Mouse (Mus musculus): ENCODE measurements around the gene Hmgb1.
A peak's percentile ranks its signal among the peaks of the same experiment; 100 is the strongest.

Gene Hmgb1

DNA sequence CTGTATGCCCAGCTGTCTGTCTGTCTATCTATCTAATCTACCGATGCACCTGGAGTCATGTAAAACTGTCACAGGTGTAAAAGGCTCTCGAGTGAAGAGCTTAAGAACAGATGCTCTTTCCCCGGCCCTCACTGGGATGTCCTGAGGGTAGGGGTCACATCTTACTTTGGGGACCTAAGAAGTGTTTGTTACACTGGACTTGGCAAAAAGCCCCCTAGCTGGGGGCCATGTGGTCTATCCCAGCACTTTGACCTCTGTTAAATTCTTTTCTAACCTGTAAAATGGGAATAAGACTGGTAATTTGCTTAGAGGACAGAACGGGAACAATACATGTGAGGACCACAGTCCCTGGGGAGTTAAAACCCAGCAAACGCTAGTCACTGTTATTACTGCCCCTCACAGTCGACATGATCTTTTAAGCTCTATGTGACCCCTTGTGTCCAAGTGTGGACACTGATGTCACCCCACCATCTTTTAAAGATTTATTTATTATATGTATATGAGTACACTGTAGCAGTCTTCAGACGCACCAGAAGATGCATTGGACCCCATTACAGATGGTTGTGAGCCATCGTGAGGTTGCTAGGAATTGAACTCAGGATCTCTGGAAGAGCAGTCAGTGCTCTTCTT lies 80.1 kb downstream of the Hmgb1 start:
- DNase-seq (ENCODE audit: low read depth, low spot score), result no peak

DNA sequence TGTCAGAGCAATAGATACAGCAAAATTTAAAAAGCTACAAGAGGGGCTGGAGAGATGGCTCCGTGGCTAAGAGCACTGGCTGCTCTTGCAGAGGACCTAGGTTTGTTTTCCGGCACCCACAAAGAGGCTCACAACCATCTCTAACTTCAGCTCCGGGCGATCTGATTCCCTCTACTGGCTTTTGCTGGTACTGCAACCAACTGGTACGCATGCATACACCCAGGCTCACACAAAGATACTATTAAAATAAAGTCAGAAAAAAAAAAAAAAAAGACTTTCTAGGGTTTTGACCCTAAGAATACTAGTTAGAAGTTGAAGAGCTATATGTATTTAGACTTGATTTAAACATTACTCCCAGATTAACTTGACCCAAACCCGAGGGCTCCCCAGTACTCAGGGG lies 82.4 kb downstream of the Hmgb1 start:
- no peak for DNase-seq (ENCODE audit: low read depth, low spot score)

DNA sequence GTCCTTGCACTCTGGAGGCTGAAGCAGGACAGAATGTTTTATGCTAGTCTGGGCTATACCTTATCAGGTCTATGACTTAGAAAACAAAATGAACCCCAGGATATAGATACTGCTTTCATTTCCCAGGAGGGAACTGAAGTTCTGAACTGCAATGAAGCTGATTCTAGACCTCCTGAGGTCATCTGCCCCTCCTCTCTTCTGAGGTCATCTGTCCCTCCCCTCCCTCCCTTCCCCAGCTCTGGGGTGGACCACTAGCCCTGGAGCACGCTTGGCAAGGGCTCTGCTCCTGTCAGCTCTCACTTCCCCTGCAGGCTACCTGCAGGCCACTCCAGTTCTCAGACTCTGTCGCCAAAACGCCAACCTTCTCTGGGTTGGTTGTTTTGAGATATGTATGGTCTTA lies 84.2 kb downstream of the Hmgb1 start:
- no peak for DNase-seq (ENCODE audit: low read depth, low spot score)

DNA sequence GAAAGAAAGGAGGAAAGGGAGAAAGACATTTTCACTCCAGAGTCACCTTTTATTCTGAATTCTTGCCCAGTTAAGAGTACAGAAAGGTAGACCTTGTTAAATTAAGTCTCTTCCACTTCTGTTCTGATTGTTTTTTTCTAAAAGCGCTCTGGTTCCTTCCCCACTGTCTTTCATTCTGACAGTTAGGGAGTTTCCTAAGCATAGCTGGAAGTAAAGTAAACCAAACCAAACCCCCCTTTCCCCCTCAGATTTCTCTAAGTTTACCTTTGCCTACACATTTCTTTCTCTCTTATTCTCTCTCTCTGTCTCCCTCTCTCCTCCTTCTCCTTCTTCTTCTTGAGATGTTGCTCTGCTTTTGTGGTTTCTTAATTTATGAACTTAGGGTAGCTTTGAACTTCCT lies 85.3 kb downstream of the Hmgb1 start:
- DNase-seq (ENCODE audit: low read depth, low spot score), result no peak

DNA sequence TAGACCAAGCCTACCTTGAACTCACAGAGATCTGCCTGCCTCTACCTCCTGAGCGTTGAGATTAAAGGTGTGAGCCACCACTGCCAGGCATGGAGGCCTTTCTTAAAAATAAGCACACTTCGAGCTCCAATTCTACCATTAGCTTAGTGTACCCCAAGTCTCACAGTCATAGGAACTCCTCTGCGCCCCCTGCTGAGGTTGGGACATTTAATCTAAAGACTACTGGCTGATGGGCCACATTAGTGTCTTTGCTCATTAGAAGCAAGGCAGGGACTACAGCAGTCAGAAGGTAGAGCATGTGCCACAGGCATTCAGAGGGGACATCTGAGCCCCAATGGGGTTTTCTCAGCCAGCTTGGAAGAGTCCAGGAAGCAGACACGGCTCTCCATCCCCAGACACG lies 86.4 kb downstream of the Hmgb1 start:
- DNase-seq (ENCODE audit: low read depth, low spot score), result no peak

DNA sequence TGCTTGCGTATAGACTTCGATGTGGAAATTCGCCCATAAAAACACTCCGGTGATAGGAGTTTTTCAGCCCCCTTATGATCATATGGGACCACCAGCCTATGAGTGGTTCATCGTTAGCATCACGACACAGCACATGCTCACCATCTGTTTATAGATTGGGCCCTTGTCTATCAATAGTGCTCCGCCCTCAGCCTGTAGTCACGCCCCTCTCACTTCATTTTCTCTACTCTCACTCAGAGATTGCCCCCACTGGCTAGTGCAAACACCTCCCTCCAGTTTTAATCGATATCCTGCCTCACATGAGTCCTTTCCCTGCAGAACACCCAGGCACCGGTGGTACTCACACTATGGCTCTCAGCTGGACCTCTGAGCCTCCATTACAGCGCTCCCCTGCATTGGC lies 88.0 kb downstream of the Hmgb1 start:
- no peak for DNase-seq (ENCODE audit: low read depth, low spot score)

DNA sequence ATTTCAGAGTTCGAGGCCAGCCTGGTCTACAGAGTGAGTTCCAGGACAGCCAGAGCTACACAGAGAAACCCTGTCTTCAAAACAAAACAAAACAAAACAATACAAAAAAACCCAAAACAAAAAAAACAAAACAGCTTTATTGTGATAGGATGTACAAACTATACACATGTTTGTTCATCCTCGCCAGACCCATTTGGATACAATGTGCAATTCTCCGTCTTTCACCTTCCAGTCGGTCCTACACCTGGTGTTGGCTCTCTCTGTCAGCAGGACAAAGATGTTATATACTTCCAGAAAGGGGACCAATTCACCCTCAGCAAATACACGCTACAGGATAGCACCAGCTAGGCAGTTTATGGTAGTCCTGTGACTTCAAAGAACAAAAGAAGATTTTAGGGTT lies 91.4 kb downstream of the Hmgb1 start:
- no peak for DNase-seq (ENCODE audit: low read depth, low spot score)

DNA sequence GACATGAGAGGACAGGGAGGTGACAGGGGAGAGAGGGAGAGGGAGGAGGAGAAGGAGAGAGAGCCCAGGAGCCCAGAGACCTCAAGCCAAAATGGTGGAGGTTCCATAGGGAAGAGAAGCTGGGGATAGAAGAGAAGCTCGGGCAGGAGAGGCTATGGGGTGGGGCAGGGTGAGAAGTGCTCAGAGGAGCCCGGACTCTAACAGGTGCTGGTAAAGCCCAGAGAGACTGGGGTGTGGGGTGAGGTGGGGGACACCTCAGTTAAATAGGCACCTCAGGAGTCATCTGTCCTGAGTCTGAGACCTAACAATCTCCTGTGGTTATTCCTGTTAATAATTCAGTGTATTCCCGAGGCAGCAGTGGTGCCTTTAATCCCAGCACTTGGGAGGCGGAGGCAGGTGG lies 91.8 kb downstream of the Hmgb1 start:
- no peak for DNase-seq (ENCODE audit: low read depth, low spot score)

DNA sequence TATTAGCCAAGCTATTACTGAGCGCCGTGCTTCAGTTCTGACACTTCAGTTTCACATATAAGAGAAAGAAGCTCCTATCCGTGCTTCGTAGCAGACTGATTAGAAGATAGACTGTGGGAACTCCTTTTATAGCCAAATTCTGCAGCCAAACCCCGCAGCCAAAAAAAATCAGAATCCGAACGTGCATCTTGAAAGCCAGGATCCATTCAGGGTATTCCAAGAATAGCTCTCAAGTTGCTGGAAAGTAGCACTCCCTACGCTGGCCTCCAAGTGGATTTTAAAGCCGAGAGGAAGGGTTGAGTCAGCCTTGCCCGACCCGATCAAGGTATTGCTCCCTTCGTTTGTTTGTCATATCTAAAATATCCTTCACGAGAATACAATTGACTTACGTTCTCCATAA lies 93.0 kb downstream of the Hmgb1 start:
- DNase-seq (ENCODE audit: low read depth, low spot score), result peak; percentile 6

DNA sequence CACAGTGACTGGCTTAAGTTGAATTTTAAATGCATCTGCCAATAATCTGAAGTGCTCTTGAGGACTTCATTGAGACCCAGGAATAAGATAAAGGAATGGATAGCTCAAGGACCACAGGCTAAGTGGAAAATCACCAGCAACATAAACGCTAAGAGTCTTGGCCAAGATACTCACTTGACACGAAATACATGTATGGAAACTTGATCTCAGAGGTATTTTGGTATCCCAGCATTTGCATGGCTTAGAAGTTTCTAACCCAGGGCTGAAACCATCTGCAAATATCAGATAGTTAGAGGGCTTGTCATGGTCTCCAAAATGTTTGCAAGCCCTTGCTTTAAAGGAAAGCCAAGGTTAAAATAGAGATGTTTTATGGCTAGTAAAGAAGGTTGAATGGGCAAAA lies 94.4 kb downstream of the Hmgb1 start:
- DNase-seq (ENCODE audit: low read depth, low spot score), result no peak

DNA sequence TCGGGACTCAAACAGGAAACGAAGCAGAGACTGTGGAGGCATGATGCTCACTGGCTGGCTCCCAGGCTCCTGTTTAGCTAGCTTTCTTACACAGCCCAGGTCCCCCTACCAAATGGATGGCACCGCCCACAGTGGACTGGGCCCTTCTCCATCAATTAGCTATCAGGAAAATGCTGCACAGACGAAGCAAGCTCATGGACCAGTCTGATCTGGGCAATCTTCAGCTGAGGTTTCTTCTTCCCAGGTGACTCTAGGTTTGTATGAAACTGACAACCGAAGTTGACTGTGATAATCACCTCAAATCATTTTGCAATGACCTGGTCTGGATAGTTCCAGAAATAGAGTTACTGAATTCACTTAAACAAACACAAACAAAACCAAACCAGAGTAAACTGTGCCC lies 94.8 kb downstream of the Hmgb1 start:
- no peak for DNase-seq (ENCODE audit: low read depth, low spot score)

DNA sequence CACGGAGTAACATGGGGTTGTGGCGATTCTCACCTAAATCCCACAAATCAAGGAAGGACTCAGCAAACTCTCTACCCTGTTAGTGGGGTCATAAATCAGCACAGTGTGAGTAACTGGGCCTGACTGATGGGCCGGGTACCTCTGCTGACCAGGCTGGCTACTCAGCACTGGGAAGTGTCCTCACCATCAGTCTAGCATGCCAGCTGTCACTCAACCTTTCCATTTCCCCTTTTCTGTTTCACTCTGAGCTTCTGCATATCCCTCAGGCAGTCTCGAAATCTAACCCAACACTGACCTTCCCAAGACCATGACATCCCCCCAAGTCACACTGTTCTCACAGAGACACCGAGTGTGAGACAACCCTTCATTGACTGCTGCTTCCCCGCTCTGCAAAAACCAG lies 95.4 kb downstream of the Hmgb1 start:
- no peak for DNase-seq (ENCODE audit: low read depth, low spot score)

DNA sequence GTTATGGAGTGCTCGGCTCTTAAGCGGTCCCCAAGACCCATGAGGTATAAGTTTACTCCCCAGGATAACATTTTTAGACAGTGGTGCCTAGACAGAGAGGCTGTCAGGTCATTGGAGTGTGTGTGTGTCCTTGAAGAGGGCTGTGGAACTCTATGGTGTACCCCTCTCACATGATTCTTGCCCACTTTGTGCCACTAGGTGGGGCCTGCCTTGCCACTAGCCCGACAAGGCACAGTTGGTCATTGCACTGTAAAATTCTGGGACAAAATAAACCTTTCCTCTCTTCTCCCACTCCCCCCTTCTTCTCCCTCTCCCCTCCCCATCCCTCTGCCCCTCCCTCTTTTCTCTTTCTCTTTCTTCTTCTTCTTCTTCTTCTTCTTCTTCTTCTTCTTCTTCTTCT lies 96.1 kb downstream of the Hmgb1 start:
- DNase-seq (ENCODE audit: low read depth, low spot score), result no peak

DNA sequence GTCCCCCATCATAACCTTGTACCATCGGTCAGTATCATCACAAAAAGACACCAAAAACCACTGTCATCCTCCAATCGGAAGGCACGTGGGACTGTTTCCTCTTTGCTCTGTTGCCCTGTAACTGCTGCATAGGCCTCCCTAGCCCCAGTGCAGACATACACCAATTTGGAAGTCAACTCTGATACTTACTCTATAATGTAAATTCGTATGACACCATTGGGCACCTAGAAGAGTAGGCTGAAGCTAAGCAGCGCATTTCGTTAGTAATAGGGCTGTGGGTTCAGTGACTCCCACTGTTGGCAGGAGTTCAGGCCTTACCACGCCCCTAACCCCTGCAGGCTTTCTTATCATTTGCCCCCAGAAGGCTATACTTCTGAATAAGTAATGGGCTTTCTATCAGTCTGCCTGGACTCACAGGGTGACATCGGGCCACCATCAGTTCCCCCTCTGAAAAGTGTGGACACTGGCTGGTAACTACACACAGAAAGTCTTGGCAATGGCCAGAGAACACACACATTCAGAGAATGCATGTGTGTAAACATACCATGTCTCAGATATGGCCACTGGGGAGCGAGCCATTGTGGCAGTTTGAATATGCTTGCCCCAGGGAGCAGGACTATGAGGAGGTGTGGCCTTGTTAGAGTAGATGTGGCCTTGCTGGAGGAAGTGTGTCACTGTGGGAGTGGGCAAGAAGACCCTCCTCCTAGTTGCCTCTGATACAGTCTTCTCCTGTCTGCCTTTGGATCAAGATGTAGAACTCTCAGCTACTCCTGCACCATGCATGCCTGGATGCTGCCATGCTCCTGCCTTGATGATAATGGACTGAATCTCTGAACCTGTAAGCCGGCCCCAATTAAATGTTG lies 97.7 kb downstream of the Hmgb1 start:
- no peak for DNase-seq (ENCODE audit: low read depth, low spot score)

DNA sequence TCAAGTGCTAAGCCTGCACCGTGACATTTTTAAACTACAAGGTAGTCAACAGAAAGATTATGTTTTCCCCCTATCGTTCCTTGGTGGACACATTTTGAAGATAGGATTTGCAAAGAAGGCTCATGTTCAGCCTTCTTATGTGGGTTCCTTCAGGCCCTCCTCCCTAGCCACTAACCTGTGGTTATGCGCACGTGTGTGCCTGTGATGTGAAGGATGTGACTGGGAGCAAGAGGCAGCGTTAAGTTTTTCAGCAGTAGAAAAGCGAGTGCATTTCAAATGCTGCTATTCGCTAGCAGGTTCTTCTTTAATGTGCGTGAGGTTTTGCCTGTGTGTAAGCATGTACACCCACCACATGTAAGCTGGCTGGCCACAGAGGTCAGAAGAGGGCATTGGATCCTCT lies 103.8 kb downstream of the Hmgb1 start:
- DNase-seq (ENCODE audit: low read depth, low spot score), result no peak

DNA sequence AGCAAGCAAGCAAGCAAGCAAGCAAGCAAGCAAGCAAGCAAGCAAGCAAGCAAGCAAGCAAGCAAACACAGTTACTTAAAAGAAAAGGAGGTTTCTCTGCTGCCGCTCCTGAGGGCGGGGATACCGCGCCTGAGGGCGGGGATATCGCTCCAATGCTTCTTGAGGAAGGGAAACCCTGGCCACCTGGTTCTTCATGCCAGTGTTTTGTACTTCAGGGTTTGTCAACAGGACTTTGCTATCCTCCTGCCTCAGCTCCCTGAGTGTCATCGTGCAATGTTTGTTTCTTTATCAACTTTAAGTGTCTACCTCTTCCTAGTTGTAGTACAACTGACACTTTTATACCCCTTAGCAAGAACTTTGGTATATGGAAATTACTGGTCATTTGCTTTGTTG lies 104.5 kb downstream of the Hmgb1 start:
- DNase-seq (ENCODE audit: low read depth, low spot score), result no peak

DNA sequence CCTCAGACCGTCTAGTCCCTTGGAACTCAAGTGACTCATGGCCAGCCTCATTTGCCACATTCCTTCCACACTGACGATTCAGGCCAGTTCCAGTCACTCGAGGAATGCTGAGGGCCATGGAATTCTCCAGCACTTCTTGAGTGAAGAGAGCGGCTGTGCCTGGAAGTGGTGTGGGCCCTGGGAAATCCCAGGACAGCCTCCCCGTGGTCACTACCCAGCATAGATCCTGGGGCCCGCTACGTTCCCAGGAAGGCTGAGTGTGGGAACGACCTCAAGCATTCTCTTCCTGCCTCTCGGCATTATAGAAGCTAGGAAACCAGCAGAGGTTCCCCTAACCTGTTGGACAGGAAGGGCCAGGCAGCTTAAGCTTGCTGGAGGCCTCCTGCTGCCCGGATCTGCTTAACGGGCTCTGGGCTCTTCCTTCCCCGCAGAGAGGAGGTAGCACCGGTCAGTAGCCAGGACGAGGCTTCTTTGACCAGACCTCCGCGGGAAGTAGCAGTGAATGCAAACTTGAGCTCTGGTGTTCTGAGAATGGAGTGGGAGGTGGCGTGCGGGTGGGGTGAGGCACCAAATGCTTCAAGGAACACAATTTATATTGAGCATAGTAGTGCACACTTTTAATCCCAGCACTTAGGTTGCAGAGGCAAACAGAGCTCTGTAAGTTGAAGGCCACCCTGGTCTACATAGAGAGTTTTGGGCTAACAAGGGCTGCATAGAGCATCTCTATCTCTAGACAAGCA lies 105.1 kb downstream of the Hmgb1 start:
- DNase-seq (ENCODE audit: low read depth, low spot score), result no peak

DNA sequence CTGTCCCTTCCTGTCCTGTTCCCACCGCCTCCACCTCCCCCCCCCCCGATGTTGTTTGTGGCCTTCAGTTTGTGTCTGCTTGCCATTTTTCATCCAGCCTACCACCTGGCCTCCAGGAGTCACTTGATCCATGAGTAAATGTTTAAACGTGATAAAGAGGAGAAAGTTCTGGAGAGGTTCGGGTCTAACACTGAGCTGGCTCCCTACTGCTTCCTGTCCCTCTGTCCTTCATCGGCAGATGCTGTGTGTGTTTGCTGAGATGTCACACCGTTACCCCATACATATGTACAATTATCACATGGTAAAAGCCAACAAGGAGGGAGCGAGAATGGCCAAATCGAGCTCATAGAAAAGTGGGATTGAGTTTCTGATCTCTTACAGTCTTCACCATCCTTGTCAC lies 107.2 kb downstream of the Hmgb1 start:
- DNase-seq (ENCODE audit: low read depth, low spot score), result no peak

DNA sequence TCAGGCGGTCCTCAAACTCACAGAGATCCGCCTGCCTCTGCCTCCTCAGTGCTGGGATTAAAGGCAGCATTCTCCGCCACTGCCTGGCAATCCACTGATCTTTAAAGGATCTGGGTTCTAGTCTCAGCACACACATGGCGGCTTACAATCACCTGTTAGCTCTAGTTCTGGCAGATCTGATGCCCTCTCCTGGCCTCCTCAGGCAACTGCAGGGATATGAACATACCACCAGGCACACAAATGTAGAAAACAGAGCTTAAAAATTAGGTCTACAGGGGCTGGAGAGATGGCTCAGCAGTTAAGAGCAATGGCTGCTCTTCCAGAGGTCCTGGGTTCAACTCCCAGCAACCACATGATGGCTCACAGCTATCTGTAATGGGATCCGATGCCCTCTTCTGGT lies 112.7 kb downstream of the Hmgb1 start:
- no peak for DNase-seq (ENCODE audit: low read depth, low spot score)

DNA sequence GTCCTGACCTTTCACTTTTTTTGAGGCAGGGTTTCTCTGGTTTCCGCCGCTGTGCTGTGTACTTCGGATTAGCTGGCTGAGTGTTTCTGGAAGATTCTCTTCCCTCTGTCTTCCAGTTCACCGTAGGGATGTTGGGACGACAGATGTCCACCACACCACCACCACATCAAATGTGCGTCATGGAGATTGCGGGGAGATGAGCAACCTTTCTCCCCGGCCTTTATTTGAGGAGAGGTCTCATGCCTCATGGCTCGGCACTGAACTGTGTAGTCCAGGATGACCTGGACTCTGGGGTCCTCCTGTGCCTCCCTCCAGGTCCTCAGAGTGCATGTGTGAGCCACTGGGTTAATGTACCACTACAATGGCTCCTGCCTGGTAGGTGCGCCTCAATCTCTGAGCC lies 115.5 kb downstream of the Hmgb1 start:
- DNase-seq (ENCODE audit: low read depth, low spot score), result no peak

DNA sequence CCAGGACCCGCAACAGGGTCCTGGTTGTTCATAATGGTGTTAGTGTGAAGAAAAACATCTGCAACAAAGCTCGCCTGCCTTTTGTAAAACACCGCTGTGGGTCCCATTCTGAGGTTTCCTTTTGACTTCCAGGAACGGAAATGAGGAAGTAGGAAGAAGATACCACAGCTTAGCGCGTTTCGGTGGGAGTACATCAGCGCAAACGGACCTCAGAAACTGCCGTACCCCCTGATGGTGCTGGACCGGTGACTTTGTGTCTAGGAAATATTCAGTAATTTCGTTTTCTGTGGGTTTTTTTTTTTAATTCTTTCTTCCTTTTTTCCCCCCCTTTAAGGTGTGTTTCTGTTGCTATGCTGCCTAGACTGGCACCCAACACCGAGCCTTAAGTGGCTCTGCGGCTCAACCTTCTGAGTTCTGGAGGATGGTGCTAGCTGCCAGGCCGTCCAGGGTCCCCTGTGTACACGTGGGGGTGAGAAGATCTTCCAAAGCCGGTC lies 116.0 kb downstream of the Hmgb1 start:
- DNase-seq (ENCODE audit: low read depth, low spot score), result no peak

DNA sequence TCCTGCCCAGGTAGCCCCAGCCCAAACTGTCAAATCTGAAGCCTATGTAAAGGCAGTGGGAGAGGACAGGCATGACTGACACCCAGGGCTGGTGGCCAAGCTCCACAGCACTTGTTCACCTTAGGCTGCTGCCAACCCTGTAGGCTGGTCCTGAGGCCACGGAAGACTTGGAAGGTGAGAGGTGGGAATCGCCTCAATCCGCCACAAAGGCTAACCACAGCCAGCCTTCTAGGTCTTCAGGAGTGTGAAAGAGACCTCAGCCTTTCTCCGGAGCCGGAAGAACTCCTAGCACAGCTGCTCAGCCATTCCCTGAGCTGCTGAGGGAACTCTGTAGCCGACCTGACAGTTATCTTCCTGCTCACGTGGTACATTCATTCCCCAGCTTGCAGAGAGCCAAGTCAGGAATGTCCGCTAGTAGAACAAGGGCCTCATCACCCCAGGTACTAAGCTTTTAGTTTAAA lies 116.8 kb downstream of the Hmgb1 start:
- DNase-seq (ENCODE audit: low read depth, low spot score), result no peak

DNA sequence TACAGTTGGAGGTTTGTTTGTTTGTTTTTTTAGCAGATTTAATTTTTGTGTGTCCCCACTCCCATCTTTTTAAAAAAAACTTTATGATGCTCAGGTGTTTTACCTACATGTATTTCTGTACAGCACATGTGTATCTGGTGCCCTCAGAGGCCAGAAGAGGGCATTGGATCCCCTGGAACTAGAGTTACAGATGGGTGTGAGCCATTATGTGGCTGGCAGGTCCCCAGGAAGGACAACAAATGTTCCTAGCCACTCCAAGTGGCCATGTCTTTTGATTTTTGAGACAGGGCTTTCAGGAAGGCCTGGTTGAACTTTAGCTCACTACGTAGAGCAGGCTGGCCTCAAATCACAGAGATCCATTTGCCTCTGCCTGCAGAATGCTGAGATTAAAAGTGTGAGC lies 121.5 kb downstream of the Hmgb1 start:
- DNase-seq (ENCODE audit: low read depth, low spot score), result no peak

Measured in brain, embryonic 18.5 days (tissue).